In genomic region chr8:3392293-3392692, GRCm38 (mm10) we compare ENCODE assay signal across 9 mouse cellular contexts. TPM values are rescaled to one million over a fixed set of nuclear protein-coding genes. Genes with fewer than 3 reads are reported as not detected.
DNase-seq lines count a peak whose midpoint lies in the region; ATAC-seq and TF ChIP-seq lines count a peak whose summit lies in the region.
"Had no signal": no experiment of that assay in that cellular context is flagged by ENCODE, and none has a peak within 500 bp of the region (broad histone marks: within the 10 kb centered on the region; RNA-seq: fewer than 3 reads in every experiment).

No protein-coding gene starts in this region.

- ATAC-seq in liver, embryonic 14.5 days (ENCODE audit: insufficient read depth) = peak; percentile 64

- WGBS in spleen, adult 2 months = 81% methylated on average over 4 of the region's 4 CpGs
- WGBS in liver, embryonic 14.5 days (ENCODE audit: insufficient replicate concordance) = 12% methylated on average over 4 of the region's 4 CpGs

- peak overlapping the region; percentile 96 for H3K4me3 ChIP-seq in gastrocnemius, adult 2 months
- 0 out of 2 replicates have a peak overlapping the region, but pooled peaks have one; percentile 25 for H3K4me3 ChIP-seq in spleen, adult 2 months (ENCODE audit: extremely low read depth, insufficient read depth, insufficient read length)
- H3K4me3 ChIP-seq in liver, embryonic 14.5 days (ENCODE audit: insufficient read depth in 1 of 2, low read depth in 2 of 2, low read length in 2 of 2) = peak overlapping the region; percentile 80 to 93

- H3K36me3 ChIP-seq in spleen, adult 2 months (ENCODE audit: control insufficient read depth, insufficient read depth, low read length) = peaks cover 48% of the 10 kb centered on the region
- no peaks in the 10 kb centered on the region for H3K36me3 ChIP-seq in liver, embryonic 14.5 days (replicated peaks; ENCODE audit: control insufficient read depth, insufficient read depth, low read depth)

- TF ChIP-seq POLR2A in spleen, adult 2 months (IDR thresholded peaks at IDR 0.05; ENCODE audit: low read depth, low read length) = no peak

- no peak for DNase-seq in gastrocnemius, adult 2 months
- DNase-seq in gastrocnemius, adult 8-10 months (ENCODE audit: low spot score in 2 of 2) = no peak
- no peak for DNase-seq in spleen, adult 2 months (ENCODE audit: low read depth in 1 of 2, low spot score in 2 of 2)
- no peak for DNase-seq in spleen, adult 12 weeks (ENCODE audit: low spot score)
- DNase-seq in liver, embryonic 14.5 days (ENCODE audit: low read depth in 3 of 3, low spot score in 3 of 3) = peak in 1 of 3 experiments; percentile 25
- no peak for DNase-seq in right cerebral cortex, adult 2 months (ENCODE audit: low spot score in 2 of 2)
- DNase-seq in layer of hippocampus, adult 8-10 months (ENCODE audit: low spot score in 2 of 2) = no peak
- DNase-seq in c-Kit-positive CD71-positive TER-119-positive erythroid progenitor cells, embryonic 14.5 days (ENCODE audit: low spot score) = no peak

- TF ChIP-seq EP300 in liver, embryonic 14.5 days (IDR thresholded peaks at IDR 0.05; ENCODE audit: low read depth) = peak; percentile 31

- H3K4me1 ChIP-seq in spleen, adult 2 months (ENCODE audit: control insufficient read depth, insufficient read depth, insufficient read length) = no peaks in the 10 kb centered on the region
- peaks cover 4 to 20% of the 10 kb centered on the region in 2 experiments; a peak in 3 of 4 replicates for H3K4me1 ChIP-seq in liver, embryonic 14.5 days (replicated peaks; ENCODE audit: control insufficient read depth in 2 of 2, insufficient read depth in 2 of 2, low read length in 1 of 2)

- peak overlapping the region; percentile 81 for H3K9ac ChIP-seq in liver, embryonic 14.5 days (replicated peaks)

- intact Hi-C loops in gastrocnemius, adult 2 months (cut with DNase I) = loop anchor here (5.0 kb wide), 1 partner anchor 60 kb away; no protein-coding TSS in a partner anchor

- H3K9me3 ChIP-seq in liver, embryonic 14.5 days (ENCODE audit: control insufficient read depth, low read length) = no peaks in the 10 kb centered on the region

- no peaks in the 10 kb centered on the region for H3K27me3 ChIP-seq in spleen, adult 2 months (ENCODE audit: control insufficient read depth, insufficient read depth, low read length)
- H3K27me3 ChIP-seq in liver, embryonic 14.5 days (ENCODE audit: control insufficient read depth, insufficient read depth, low read length) = no peaks in the 10 kb centered on the region

- TF ChIP-seq CTCF in gastrocnemius, adult 2 months (IDR thresholded peaks at IDR 0.05) = no peak
- no peak for TF ChIP-seq CTCF in spleen, adult 2 months (IDR thresholded peaks at IDR 0.05; ENCODE audit: extremely low read depth, insufficient read depth, insufficient read length, insufficient replicate concordance)
- no peak for TF ChIP-seq CTCF in liver, embryonic 14.5 days (IDR thresholded peaks at IDR 0.05; ENCODE audit: low read depth)

- H3K4me2 ChIP-seq in liver, embryonic 14.5 days (ENCODE audit: low read depth) = peak overlapping the region; percentile 73

- H3K27ac ChIP-seq in gastrocnemius, adult 2 months = peak overlapping the region; percentile 83
- no peak overlapping the region for H3K27ac ChIP-seq in spleen, adult 2 months (ENCODE audit: insufficient read depth, low read length)
- no peak overlapping the region for H3K27ac ChIP-seq in liver, embryonic 14.5 days

RNA-seq across cellular contexts. Expression of gene Arhgef18, which starts 0.5 kb away (rescaled TPM):
- 10 to 100 TPM in 1 of 2 experiments, 1 to 10 TPM in 1; 6.9 to 11.8 TPM for total RNA-seq in gastrocnemius, adult 2 months (2021)
- total RNA-seq in gastrocnemius, adult 8-10 months (2022) = 10 to 100 TPM in 1 of 4 experiments, 1 to 10 TPM in 3; 7.4 to 11.5 (median 9.2) TPM
- polyA plus RNA-seq in spleen, adult 2 months (2012; rRNA removed) = 104 and 165 TPM in 2 replicates
- polyA plus RNA-seq in liver, embryonic 14.5 days (2012; rRNA removed) = 3.4 and 3.6 TPM in 2 replicates
- 2.0 and 2.5 TPM in 2 replicates for polyA plus RNA-seq in liver, embryonic 14.5 days (2014; fragmentation: Nextera tagmentation; extraction: Ambion mirVana)
- total RNA-seq in layer of hippocampus, adult 8-10 months (2022) = 10 to 100 TPM; 38.5 to 56.8 (median 45.3) TPM

RNA-seq across cellular contexts. Expression of gene A430078G23Rik, which starts 39.1 kb away (rescaled TPM):
- total RNA-seq in gastrocnemius, adult 2 months (2021) = not detected
- not detected for total RNA-seq in gastrocnemius, adult 8-10 months (2022)
- polyA plus RNA-seq in spleen, adult 2 months (2012; rRNA removed) = 28.3 and 28.6 TPM in 2 replicates
- polyA plus RNA-seq in liver, embryonic 14.5 days (2012; rRNA removed) = 0.31 and 0.33 TPM in 2 replicates
- polyA plus RNA-seq in liver, embryonic 14.5 days (2014; fragmentation: Nextera tagmentation; extraction: Ambion mirVana) = 0.36 and 0.85 TPM in 2 replicates
- not detected for total RNA-seq in layer of hippocampus, adult 8-10 months (2022)
- total RNA-seq: layer of hippocampus, postnatal 25 days had no signal

Comparison
In these comparisons a context has a peak if more than half of its experiments do, and no peak if none do; other contexts are left out.
1. H3K4me3 ChIP-seq: peak in every context shown above with its lines; median percentile 96 in gastrocnemius, adult 2 months; 86 in liver, embryonic 14.5 days; 25 in spleen, adult 2 months.